Mouse (Mus musculus) embryo, embryonic 11 days (tissue): ENCODE data around the gene Cltb.

Source experiments
- DNase-seq: peaks from one replicate; pipeline ENCODE4 v3.0.0-alpha.2; 2015

Gene Cltb

DNA sequence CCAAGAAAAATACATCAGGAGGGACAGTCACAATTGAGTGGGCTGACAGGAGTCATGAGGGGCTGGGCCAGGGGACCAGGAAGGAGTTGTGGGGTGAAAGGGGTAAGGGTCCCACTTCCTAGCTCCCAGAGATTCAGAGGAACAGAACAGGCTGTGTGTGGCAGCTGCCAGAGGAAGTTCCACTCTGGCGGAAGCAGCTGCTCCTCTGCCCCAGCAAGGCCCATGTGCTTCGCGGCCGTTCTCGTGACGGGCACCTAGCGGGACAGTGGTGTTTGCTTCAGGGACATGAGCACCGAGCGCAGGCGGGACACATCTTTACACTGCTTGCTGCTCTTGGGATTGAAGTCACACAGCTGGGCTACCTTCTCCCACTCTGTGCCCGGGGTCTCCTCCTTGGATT is 17.5 kb downstream of the Cltb start:
- no peak for DNase-seq

DNA sequence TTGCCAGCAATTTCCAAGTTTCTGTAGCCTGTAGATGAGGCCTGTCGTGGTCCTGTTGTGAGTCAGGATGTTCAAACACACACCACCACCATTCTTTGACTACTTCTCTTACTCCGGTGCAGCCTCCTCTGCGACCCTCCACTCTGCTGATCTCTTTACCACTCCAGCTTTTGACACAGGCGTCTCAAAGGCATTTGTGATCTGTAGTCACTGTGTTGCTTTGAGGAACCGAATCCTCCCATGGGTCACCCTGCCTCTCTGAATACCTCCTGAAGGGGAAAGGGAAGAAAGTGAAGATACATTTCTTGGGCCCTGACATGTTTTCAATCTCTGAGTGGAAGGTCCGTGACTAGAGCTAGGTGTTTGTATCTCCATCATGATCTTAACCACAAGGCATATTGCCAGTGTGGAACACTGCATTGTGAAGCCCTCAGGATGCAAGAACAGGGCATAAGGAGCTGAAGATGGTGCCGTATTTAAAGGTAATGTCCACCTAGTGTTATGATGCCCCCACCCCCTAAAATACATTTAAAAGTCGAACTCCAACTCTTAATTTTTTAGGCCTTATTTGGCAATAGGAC is 19.3 kb downstream of the Cltb start:
- no peak for DNase-seq

DNA sequence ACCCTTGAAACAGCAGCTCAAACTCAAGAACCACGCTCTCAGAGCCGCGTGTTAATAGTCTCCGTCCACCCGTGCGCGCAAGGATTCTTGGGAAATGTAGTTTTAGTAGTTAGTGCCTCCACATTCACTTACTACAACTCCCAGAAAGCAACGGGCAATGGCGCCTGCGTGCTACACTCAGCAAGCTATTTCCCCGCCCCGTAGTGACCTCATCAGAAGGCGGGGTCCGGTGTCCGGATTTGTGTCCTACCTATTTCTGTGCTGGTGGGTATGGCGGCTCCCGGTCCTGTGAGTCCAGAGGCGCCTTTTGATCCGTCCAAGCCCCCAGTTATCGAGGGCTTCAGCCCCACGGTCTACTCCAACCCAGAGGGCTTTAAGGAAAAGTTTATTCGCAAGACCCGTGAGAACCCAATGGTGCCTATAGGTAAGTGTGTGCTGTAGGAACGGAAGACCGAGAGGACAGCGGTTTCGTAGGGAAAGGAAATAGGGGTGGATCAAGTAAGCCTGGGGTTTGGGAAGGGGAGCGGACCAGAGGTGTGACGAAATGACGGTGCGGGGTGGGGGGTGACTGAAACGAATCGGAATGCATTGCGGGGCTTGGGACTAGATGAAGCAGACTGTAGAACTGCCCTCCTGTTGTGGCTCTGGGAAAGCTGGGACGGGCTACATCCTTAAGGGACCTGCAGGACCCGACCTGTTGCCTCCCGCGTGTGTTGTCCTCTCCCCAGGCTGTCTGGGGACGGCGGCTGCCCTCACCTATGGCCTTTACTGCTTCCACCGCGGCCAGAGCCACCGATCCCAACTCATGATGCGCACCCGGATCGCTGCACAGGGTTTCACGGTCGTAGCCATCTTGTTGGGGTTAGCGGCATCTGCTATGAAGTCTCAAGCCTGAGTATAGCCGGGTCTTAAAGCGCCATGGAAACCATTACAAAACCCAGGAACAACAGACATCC is 20.9 kb downstream of the Cltb start, which contains the start of the genes Nop16 and Higd2a:
Gene Nop16, minus strand, starts transcription at position 95 of the 956 bp plus-strand sequence.
Gene Higd2a, plus strand, starts transcription at position 212 of the 956 bp plus-strand sequence.
- peak; percentile 99 for DNase-seq

DNA sequence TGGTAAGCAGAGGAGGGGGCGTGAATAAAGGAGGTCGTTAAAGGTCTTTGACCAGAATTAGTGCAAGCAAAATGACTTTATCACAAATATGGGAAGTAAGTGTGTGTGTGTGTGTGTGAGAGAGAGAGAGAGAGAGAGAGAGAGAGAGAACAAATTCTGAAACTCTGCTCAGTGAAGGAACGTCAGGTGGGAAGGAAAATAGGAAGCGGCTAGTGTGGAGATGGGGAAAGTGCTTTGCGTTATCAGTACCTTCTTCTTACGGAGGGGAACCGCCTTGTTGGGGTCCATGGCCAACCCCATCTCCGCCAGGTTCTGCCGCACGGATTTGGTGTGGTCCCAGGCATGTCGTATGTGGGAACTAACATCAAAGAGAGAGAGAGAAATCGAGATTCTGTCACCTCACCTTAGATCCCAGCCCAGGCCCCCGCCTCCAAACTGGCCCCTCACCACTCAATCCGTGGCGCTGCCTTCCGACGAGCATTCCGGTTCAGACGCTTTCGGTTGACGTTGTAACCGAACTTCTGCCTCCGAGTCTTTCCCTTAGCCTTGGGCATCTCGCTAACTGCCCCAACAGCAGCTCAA is 21.6 kb downstream of the Cltb start:
- DNase-seq: no peak

DNA sequence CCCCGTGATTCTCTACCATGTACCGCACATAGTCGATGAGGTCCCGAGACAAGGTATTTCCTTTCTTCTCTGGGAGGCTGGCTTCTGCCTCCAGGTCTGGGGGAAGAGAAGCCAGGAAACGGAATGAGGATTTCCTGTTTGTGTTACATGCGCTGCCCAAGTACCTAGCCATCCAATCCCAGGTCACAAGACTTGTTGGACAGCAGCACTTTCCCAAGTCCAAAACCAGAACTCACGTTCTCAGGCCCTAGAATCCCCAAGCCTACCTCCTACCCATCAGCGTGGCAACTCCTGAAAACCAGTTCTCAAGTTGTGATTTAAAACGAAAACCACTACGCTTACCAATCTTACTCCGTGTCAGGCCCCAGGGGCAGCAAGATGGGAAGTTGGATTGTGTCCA is 25.3 kb downstream of the Cltb start:
- no peak for DNase-seq

DNA sequence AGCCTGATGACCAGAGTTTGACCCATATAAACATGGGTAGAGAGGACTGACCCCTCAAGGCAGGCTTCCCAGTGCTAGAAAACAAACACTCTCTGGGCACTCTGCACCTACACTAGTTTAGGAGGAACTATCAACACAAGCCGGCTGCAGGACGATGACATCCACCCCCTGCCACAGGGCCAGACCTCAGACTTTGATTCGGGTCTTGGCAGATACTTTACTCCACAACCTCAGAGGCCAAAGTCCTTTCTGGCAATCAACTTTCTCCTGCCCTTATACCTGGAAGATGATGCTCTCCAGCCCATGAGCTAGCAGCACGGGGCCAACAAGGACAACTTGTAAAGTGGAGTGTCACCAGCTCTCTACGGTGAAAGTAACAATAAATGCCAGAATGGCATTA is 28.3 kb downstream of the Cltb start:
- DNase-seq: no peak

DNA sequence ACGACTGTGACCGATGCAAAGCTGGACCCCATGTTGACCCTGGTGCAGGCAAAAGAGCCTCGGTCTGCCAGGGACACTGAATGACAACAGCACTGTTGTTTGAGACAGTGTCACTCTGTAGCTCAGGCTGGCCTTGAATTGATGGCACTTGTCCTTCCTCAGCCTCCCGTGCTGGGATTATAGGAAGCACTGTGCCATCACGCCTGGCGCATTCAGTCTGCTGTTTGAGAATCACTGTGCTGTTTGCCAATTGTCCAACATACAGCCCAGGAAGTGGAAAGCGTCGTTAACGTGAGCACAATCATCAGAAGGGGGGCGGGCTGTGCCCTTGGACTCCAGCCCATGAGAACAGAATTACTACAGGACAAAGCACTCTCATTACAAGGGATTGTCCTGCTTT is 29.0 kb downstream of the Cltb start:
- DNase-seq: no peak

DNA sequence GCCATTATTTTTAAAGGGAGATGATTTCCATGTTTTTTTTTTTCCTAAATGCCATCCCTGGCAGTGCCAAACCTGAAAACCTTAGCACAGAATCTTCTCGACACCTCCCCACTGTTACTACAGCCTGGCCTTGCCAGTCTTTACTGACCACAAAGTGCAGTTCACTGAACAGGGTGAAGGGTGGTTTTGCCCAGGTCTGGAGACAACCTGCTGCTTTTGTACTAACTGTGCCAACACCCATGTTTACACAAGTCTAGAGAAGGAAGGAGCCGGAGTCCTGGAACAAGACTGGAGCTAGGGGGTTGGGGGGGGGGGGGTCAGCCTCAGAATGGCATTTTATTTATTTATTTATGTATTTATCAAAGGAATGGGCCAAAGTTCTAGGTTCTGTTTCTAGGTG is 29.8 kb downstream of the Cltb start:
- DNase-seq: no peak

DNA sequence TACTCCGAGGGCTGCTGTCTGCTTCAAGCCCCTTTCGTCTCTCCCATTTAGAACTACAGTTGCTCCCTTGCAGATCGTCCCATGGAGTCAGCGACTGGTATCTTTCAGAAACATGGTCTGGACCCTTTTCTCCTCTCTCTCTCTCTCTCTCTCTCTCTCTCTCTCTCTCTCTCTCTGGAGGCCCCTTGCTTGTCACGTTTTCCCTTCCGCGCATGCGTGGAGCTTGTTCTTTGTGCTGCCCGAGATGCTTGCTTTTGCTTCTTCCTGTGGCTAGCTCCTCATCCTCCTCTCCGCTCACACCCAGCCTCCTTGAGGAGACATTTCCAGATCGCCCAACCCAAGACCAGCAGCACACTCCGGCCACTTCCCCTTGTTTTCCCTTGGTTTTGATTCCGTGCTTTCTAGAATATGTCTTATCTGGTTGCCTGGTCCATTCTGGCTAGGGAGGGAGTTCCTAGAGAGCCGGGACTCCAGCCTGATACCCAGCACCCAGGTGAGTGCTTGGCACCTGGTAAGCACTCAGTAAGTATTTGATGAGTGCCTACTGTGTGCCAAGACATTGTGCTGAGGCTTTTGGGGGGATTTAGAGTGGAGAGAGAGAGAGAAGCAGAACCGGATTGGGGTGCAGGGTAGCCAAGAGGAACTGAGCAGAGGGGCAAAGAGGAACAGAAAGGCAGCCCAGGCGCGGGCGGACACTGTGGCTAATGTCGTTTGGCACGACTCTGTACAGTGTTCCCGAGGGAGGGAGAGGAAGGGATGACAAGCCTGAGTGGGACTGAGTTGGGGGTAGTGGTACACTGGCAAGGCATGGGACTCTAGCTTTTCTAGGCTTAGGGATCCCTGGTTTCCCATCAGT is 33.3 kb downstream of the Cltb start:
- no peak for DNase-seq

DNA sequence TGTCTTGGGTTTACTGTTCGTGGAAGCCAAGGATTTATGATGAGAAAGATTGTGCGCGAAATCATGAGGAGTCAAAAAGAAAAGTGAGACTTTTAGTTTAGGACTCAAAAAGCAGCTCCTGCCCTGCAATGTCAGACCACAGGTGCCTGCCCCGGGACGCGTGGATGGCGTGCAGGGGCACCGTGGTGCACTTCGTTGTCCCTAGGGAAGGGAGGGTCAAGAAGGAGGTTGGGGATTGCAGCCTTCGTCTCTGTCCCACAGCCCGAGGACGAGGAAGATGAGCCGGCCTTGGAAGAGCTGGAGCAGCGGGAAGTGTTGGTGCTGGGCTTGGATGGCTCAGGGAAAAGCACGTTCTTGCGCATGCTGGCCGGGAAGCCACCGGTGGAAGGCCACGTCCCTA is 35.7 kb downstream of the Cltb start:
- no peak for DNase-seq

DNA sequence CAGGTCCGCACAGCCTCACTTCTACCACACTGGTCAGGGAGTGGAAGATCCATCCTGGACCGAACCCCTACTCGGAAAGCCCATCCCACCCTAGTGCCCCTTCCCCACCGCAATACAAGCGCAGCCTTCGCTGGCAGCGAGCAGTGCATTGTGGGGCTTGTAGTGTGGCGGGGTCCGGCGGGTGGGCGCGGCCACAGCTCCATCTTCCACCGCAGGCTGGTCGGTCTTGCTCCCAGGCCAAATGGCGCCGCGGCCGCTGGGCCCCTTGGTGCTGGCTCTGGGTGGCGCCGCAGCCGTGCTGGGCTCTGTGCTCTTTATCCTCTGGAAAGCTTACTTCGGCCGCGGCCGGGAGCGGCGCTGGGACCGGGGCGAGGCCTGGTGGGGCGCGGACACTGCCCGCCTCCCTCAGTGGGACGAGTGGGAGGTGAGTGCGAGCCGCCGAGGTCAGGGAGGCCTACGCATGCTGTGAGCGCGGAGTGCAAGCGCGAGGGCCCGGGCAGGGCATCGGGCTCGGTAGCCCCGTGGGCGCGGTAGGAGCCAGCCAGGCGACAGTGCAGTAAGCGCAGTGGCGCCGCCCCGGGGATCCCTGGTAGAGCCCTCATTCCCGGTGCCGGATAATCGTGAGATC is 36.2 kb downstream of the Cltb start, which contains the start of gene Arl10:
Gene Arl10, plus strand, starts transcription at position 162 of the 628 bp plus-strand sequence.
- peak; percentile 91 for DNase-seq

DNA sequence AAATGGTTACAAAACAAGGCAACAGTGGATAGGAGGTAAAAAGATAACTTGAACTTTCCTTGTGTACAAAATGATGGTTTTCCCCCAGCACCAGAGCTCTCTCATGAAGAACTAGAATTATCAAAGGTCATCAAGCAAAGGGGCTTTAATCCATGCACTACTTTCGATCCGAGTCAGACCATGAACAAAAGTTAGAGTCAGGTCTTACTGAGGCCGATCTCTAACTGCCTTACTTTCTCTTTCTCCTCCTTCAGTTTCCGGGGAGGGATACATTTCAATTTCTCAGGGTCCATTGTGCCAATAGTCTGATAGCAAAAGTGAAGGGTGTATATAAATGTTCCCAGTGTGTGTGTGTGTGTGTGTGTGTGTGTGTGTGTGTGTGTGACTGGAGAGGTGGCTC is 38.5 kb downstream of the Cltb start:
- no peak for DNase-seq

DNA sequence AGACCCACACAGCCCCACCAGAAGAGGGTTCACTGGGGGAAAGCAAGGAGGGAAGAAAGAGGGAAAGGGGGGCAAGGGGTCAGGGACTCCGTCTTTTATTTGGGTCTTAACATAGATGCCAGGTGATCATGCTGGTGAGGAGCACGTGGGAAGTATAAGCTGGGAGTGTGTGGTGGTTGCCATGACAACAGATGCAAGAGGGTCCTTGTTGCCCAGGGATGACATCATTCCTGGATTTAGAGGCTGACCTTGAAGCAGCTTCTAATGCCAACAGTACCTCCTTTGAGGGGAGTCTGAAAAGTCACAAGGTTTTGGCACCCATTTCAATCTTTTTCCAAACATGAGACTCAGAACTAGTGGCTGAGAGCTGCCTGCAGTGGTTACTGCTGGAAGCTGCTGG is 39.5 kb downstream of the Cltb start:
- no peak for DNase-seq

DNA sequence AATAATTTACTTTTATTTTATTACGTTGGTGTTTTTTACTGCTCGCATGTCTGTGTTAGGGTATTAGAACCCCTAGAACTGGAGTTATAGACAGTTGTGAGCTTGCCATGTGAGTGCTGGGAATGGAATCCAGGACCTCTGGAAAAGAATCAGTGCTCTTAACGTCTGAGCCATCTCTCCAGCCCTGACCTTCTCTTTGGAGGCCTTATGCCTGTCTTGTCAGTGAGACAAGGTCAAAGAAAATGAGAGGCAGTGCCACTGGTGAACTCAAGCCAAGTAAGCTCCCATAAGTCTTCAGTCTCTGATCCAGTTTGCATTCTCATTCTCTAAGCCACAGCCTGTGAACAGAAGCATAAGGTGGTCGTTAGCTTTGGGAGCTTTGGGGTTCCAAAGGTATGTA is 40.4 kb downstream of the Cltb start:
- DNase-seq: no peak

DNA sequence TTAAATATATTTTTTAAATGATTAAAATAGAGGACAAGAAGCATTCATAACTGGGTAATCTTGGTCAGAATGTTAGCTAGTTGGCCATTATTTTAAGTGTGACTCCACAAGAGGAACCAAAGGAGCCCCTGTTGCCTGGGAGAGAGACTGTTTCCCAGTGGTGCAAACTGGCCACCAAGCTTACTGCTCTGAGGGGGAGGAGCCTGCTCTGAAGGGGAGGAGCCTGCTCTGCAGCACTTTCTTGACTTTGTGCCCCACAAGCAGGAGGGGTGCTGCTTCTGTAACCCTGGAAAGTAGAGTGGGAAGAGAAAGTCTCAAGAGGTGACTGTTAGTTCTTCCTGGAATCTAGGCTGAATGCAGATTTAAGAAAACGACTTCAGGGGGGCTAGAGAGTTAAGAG is 41.9 kb downstream of the Cltb start:
- DNase-seq: no peak

DNA sequence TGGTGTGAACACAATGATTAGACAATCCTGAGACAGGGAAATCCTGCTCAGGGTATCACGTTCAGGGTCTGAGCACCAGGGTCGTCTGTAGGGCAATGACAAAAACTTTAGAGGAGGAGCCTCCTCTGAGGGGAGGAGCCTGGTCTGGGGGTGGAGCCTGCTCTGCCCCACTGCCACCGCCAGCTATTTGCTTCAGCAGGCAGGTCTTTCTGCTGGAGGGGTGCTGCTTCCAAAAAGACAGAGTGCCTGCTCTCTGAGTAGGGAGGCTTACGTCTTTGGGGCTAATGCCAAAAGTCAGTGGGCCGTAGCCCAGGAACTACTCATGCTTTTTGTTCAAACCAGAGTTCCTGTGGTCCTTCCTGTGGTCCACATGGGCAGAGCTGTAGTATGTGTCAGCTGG is 42.8 kb downstream of the Cltb start:
- no peak for DNase-seq

DNA sequence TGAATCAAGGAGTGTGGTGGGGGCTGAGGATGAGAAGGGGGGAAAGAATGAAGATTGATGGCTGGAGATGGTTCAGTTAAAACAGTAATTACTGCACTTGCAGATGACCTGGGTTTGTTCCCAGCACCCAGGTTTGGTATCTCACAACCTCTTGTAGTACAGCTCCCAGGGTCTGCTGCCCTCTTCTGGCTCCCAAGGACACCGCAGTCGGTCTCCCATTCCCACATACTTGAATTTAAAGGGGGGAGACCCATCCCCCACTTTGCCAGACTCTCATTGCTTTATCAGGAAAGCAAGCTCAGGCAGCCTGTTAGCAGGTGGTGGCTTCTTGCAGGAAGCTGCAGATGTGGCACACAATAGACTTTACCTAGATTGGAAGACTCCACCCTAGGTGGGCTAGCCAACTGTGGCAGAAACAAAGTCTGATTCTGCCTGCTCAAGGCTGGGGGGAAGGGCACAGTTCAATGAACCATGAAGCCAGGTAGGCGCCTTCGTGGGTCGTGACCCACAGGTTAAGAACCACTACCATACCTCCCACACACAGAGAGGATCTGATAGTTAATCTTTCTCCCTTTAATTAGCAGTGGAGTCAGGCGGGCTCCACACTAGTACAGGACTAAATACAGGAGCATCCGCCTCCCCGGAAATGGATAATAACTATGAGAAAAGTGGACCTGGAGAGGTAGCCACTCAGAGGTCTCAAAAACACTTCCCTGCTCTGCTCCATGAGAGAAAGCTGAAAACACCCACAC is 45.4 kb downstream of the Cltb start:
- peak; percentile 65 for DNase-seq

DNA sequence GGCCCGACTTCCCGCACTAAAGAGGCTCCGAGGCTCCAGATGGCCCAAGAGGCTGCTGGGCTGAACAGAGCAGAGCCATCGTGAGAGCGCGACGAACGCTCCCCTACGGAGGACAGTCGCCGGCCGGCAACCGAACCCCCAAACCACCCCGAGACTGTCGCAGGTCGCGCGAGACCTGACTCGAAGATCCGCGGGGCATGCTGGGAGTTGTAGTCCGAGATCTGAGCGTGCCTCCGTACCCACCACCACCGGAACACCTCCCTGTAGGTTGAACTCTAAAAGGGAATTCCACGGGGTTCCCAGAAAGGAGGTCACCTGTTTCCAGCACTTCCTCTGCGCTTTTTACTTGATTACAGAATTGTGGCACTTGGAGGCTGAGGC is 46.0 kb downstream of the Cltb start, which contains the start of gene 4833439L19Rik:
Gene 4833439L19Rik, minus strand, starts transcription at position 235 of the 381 bp plus-strand sequence.
- DNase-seq: peak; percentile 99

DNA sequence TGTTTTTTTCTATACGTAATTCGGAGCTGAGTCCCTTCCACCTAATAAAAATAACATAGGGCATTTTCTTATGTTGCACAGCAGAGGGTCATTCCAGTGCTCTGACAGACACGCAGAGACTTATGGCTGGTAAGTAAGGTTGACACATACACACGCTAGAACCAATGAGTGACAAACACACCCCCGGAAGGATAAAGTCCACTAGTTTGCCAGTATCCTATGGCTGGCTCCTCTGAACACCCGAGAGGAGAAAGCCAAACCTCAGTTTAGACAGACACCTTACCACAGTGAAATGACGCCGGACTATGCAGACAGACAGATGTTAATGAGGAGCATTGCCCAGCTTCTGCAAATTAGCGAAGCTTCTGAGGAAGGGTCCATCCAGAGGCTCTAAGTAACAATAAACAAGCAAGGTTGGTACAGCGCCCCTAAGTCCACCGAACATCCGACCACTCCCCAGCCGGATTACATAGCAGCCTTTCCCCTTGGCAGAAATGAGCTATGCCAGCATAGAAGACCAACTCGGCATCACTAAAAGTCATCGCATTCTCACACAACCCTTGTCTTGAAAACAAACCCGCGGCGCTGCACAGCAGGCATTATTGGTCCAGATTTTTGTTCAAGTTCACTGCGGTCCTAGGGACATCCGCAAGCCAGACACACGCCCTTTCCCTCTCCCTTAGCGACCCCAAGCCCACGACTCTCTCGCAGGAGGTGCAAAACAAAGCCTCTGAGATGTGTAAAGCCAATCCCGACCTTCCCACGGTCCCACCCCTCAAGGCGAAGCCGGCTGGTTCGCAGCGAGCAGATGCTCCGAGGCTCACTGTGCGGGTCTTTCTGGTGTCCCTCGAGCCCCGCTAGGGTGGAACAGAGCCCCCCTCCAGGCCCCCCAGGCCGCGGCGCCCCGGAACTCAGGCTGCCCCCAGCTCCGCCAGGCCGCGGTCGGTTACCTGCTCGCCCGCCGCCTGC is 46.6 kb downstream of the Cltb start:
- peak; percentile 48 for DNase-seq

DNA sequence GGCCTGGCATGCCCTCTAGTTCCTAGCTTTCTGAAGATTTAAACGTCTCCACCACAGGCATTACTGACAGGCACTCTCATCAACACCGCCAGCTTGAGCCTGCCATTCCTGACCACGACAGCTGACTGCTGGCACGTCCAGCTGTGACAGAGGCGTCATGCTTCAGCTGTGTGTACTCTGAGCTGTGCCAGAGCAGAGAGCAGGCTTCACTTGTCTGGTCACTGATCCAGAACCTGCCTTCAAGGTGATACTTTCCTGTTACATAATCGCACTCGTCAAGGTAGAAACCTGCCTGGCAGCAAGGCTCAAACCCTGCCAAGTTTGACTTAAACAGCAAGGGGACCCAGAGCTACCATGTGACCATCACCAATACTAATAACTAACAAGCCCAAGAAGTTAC is 48.6 kb downstream of the Cltb start:
- no peak for DNase-seq
